Mouse (Mus musculus): ENCODE data around the gene Notch2. TPM values are rescaled to one million over a fixed set of nuclear protein-coding genes. Genes with fewer than 3 reads are reported as not detected.

Gene Notch2
- 284 to 292 TPM (median 288 TPM) in 4 replicates for total RNA-seq (2023)

DNA sequence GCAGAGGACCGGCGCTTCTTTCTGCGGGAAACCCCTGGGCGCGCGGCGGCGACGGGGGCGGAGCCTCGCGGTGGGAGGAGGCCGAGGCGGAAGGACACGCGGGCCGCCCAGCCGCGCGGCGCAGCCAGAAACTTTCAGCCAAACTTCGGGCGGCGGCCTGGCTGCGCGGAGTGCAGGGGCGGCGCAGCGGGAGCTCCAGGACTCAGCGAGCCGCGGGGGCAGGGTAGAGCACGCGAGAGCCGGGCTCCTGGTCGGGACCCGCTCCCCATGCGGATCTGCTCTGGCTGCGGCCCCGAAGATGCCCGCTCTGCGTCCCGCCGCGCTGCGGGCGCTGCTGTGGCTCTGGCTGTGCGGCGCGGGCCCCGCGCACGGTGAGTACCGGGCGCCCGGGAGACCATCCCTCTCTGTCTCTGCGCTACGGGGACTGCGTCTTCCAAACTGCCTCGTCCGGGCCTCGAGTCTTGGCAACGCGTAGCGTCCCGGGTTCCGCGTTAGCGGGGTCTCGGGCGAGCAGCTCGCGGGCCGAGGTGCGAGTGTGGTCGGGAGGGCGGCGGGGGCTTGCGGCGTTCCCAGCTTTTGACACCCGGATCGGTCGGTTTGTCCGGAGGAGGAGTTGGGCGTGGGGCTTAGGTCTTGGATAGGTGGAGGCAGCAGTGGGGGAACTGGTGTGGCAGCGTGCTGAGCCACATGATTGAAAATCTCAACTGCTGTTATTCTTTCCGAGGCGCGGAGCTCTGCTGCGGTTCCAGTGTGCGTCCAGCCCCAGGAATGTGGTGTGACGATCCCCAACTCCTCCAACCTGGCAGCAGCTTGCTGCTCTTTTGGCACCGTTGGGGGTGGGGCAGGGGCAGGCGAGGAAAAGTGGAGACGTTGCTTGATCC, at the start of gene Notch2:
TSS of gene Notch2 (plus strand) at position 127 of the 881 bp plus-strand sequence.

GRCm38 (mm10) chr3:98160330-98160729, 147.0 kb downstream of the Notch2 start, which contains the start of gene Adam30:
Adam30 (plus strand) TSS chr3:98160630.

Other genes starting within 250 kb of the Notch2 start
- 16.5 to 21.0 TPM (median 18.9 TPM) in 4 replicates for gene Pde4dip, start 124.8 kb upstream of the Notch2 start, total RNA-seq (2023)
- 42.0 to 57.1 TPM (median 50.8 TPM) in 4 replicates for gene Sec22b, start 112.3 kb upstream of the Notch2 start, total RNA-seq (2023)
- 10.0 to 13.2 TPM (median 11.8 TPM) in 4 replicates for gene Adam30, start 147.1 kb downstream of the Notch2 start, total RNA-seq (2023)
- not detected in 4 replicates for gene Reg4, start 208.6 kb downstream of the Notch2 start, total RNA-seq (2023)

Data from B cell, adult 62 days (primary cell).